Comparison of ENCODE assay signal across 24 mouse cellular contexts in genomic region chr16:38810196-38810595, GRCm38 (mm10). TPM values are rescaled to one million over a fixed set of nuclear protein-coding genes. Genes with fewer than 3 reads are reported as not detected.
"Had no signal": no experiment of that assay in that cellular context is flagged by ENCODE, and none has a peak within 500 bp of the region (broad histone marks: within the 10 kb centered on the region; RNA-seq: fewer than 3 reads in every experiment).

No protein-coding gene starts in this region.

- H3K4me2 ChIP-seq: limb, embryonic 15.5 days; liver, embryonic 12.5 days; neural tube, embryonic 12.5 days had no signal

- H3K27me3 ChIP-seq: limb, embryonic 15.5 days; liver, embryonic 12.5 days; neural tube, embryonic 12.5 days had no signal

- H3K36me3 ChIP-seq: limb, embryonic 15.5 days; liver, embryonic 12.5 days; midbrain, embryonic 10.5 days; neural tube, embryonic 12.5 days had no signal

- H3K9me3 ChIP-seq: limb, embryonic 15.5 days; liver, embryonic 12.5 days; midbrain, embryonic 10.5 days; neural tube, embryonic 12.5 days had no signal

- ATAC-seq: liver, embryonic 12.5 days had no signal

- H3K27ac ChIP-seq: limb, embryonic 15.5 days; liver, embryonic 12.5 days; midbrain, embryonic 10.5 days; neural tube, embryonic 12.5 days had no signal

- H3K4me1 ChIP-seq: limb, embryonic 15.5 days; liver, embryonic 12.5 days; midbrain, embryonic 10.5 days; neural tube, embryonic 12.5 days had no signal

- DNase-seq: kidney, adult 18-20 months; kidney, postnatal 14 days; layer of hippocampus, adult 9-11 months; layer of hippocampus, postnatal 36 days; lung, postnatal 4 days; midbrain, embryonic 14.5 days; right cerebral cortex, postnatal 4 days; spleen, adult 18-20 months; thymus, adult 2 months; thymus, postnatal 25 days had no signal

- H3K9ac ChIP-seq: limb, embryonic 15.5 days; liver, embryonic 12.5 days; neural tube, embryonic 12.5 days had no signal

- H3K4me3 ChIP-seq: limb, embryonic 15.5 days; liver, embryonic 12.5 days; midbrain, embryonic 10.5 days; neural tube, embryonic 12.5 days had no signal

RNA-seq across cellular contexts. Expression of gene 4930435E12Rik, which starts 18.4 kb away (rescaled TPM):
- total RNA-seq: layer of hippocampus, postnatal 36 days; left cerebral cortex, adult 8-10 months; left cerebral cortex, postnatal 25 days; megakaryocyte, adult 5-6 weeks; neutrophil, adult 5-6 weeks had no signal
- polyA plus RNA-seq: kidney, embryonic 14.5 days; limb, embryonic 11.5 days; limb, embryonic 15.5 days; liver, embryonic 12.5 days; liver, embryonic 16.5 days; lung, embryonic 16.5 days; midbrain, embryonic 10.5 days; midbrain, embryonic 14.5 days; neural tube, embryonic 12.5 days; stomach, embryonic 14.5 days; thymus, adult 2 months; urinary bladder, adult 2 months had no signal
